Mouse (Mus musculus) spleen, adult 2 months (tissue): Measurements from ENCODE around the gene Aldob.

Experiments used
- CTCF ChIP-seq: fragments of 200-500 bp; IDR thresholded peaks from 2 replicates; pipeline ENCODE4 v1.5.1; 2011; ENCODE audit warnings: mild to moderate bottlenecking, inconsistent platforms; ENCODE audit not compliant: insufficient read depth, insufficient read length, insufficient replicate concordance; ENCODE audit errors: extremely low read depth
- POLR2A ChIP-seq: fragments of 200-500 bp; IDR thresholded peaks from 2 replicates; pipeline ENCODE4 v1.6.1; 2011; ENCODE audit warnings: low read depth, low read length, inconsistent platforms

DNA sequence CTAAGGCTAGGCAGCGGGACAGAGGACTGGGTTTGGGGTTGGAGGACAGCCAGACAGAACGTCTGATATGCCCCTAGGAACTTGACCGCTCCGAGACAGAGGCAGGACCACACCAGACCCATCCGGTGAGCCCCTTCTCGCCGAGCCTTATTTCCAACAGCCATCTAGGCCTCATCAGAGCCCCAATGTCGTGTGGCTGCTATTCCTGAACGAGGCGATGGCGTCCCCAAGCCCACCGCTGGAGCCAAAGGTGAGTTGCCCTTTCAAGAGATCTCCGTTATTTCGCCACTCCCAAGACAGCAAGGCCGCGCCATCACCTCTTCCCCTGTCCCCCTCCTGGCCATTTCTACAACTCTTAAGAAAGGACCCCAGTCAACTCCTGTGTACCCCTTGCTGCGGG lies 28.0 kb downstream of the Aldob start:
- TF ChIP-seq CTCF (no peak), POLR2A (no peak)
